Mouse (Mus musculus): ENCODE measurements at regions not wholly inside any gene's neighbourhood (a gene's known extent, or its start where the extent isn't known, plus 50 kb on each side); places are given as distances from the start of the nearest gene placed in this dataset.
"Not testable (repeated sequence)": the region's sequence is repeated elsewhere in the genome, so short reads cannot be mapped to it uniquely, and the experiment has no call there.

- WGBS: 79% methylated on average over 3 of the region's 3 CpGs
- H3K4me3 ChIP-seq (ENCODE audit: extremely low read depth, insufficient read depth, insufficient read length): no peak overlapping the region
- H3K27me3 ChIP-seq (ENCODE audit: control insufficient read depth, insufficient read depth, low read length): no peaks in the 10 kb centered on the region
- TF ChIP-seq POLR2A (IDR thresholded peaks at IDR 0.05; ENCODE audit: low read depth, low read length): no peak
- TF ChIP-seq CTCF (IDR thresholded peaks at IDR 0.05; ENCODE audit: extremely low read depth, insufficient read depth, insufficient read length, insufficient replicate concordance): no peak
- no peak overlapping the region for H3K27ac ChIP-seq (ENCODE audit: insufficient read depth, low read length)
- no peak for DNase-seq (ENCODE audit: low read depth in 1 of 2, low spot score in 2 of 2)
- no peaks in the 10 kb centered on the region for H3K4me1 ChIP-seq (ENCODE audit: control insufficient read depth, insufficient read depth, insufficient read length)
- no peaks in the 10 kb centered on the region for H3K36me3 ChIP-seq (ENCODE audit: control insufficient read depth, insufficient read depth, low read length)
Observed at GRCm38 (mm10) chr2:53619681-53620080, 428.2 kb downstream of the Arl6ip6 start.

GRCm38 (mm10) chr2:53632816-53633474 is 441.4 kb downstream of the Arl6ip6 start:
- H3K4me3 ChIP-seq (ENCODE audit: extremely low read depth, insufficient read depth, insufficient read length); DNase-seq (ENCODE audit: low read depth in 1 of 2, low spot score in 2 of 2); H3K36me3 ChIP-seq (ENCODE audit: control insufficient read depth, insufficient read depth, low read length); H3K4me1 ChIP-seq (ENCODE audit: control insufficient read depth, insufficient read depth, insufficient read length); H3K27me3 ChIP-seq (ENCODE audit: control insufficient read depth, insufficient read depth, low read length); H3K27ac ChIP-seq (ENCODE audit: insufficient read depth, low read length): not testable (repeated sequence)
- 74% methylated on average over 19 of the region's 19 CpGs for WGBS

DNA sequence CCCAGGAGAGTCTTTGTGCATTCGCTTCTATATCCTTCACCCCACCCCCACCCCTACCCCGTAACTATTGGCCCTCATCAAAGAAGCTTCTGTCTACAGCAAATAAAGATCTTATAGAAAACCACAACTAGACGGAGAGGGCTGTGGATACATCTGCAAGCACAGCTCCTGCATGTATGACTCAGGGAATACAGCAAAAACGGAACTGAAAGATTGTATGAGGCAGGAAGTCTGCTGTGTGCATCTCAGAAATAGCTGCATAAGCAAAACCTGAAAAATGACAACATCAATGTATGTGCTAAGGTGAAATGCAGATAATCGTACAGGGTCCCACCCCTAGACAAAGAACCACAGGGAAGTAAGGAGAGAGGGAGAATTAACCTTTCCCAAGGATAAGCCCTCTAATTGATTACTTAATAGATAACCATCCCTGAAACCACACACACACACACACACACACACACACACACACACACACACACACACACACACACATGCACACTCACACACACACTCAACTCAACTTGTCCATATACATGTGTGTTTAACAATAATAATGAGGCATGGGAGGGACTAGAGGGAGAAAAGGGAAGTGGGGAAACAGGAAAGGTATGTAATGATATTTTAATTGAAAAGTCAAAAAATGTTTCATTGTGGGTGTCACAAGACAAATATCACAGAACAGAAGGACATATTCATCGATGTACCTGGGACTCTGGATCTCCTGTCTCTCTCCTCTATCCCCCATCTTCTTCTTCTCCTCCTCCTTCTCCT is 416.6 kb downstream of the Rprm start:
- peak in 1 of 2 experiments; percentile 12 for DNase-seq (ENCODE audit: low read depth in 1 of 2, low spot score in 2 of 2)
- Histone ChIP-seq H3K4me1 (ENCODE audit: control insufficient read depth, insufficient read depth, insufficient read length) (no peaks in the 10 kb centered on the region; the same call in 1 of the 2 replicates), H3K27ac (ENCODE audit: insufficient read depth, low read length) (no peak overlapping the region), H3K36me3 (ENCODE audit: control insufficient read depth, insufficient read depth, low read length) (no peaks in the 10 kb centered on the region), H3K27me3 (ENCODE audit: control insufficient read depth, insufficient read depth, low read length) (no peaks in the 10 kb centered on the region), H3K4me3 (ENCODE audit: extremely low read depth, insufficient read depth, insufficient read length) (no peak overlapping the region)
- TF ChIP-seq POLR2A (IDR thresholded peaks at IDR 0.05; ENCODE audit: low read depth, low read length) (no peak), CTCF (IDR thresholded peaks at IDR 0.05; ENCODE audit: extremely low read depth, insufficient read depth, insufficient read length, insufficient replicate concordance) (no peak)
- 21% methylated on average over 6 of the region's 6 CpGs for WGBS

- Histone ChIP-seq H3K36me3 (ENCODE audit: control insufficient read depth, insufficient read depth, low read length) (no peaks in the 10 kb centered on the region), H3K4me3 (ENCODE audit: extremely low read depth, insufficient read depth, insufficient read length) (no peak overlapping the region), H3K27me3 (ENCODE audit: control insufficient read depth, insufficient read depth, low read length) (no peaks in the 10 kb centered on the region), H3K4me1 (ENCODE audit: control insufficient read depth, insufficient read depth, insufficient read length) (no peaks in the 10 kb centered on the region), H3K27ac (ENCODE audit: insufficient read depth, low read length) (no peak overlapping the region)
- no peak for DNase-seq (ENCODE audit: low read depth in 1 of 2, low spot score in 2 of 2)
- WGBS: 63% methylated on average over 5 of the region's 5 CpGs
- TF ChIP-seq POLR2A (IDR thresholded peaks at IDR 0.05; ENCODE audit: low read depth, low read length) (no peak), CTCF (IDR thresholded peaks at IDR 0.05; ENCODE audit: extremely low read depth, insufficient read depth, insufficient read length, insufficient replicate concordance) (no peak)
Observed at GRCm38 (mm10) chr2:53680350-53681011, 404.9 kb downstream of the Rprm start.

- H3K36me3 ChIP-seq (ENCODE audit: control insufficient read depth, insufficient read depth, low read length): no peaks in the 10 kb centered on the region
- WGBS: 41% methylated on average over 4 of the region's 4 CpGs
- DNase-seq (ENCODE audit: low read depth in 1 of 2, low spot score in 2 of 2): no peak
- H3K4me1 ChIP-seq (ENCODE audit: control insufficient read depth, insufficient read depth, insufficient read length): no peaks in the 10 kb centered on the region
- H3K27ac ChIP-seq (ENCODE audit: insufficient read depth, low read length): no peak overlapping the region
- no peak for TF ChIP-seq CTCF (IDR thresholded peaks at IDR 0.05; ENCODE audit: extremely low read depth, insufficient read depth, insufficient read length, insufficient replicate concordance)
- TF ChIP-seq POLR2A (IDR thresholded peaks at IDR 0.05; ENCODE audit: low read depth, low read length): no peak
- no peak overlapping the region for H3K4me3 ChIP-seq (ENCODE audit: extremely low read depth, insufficient read depth, insufficient read length)
- H3K27me3 ChIP-seq (ENCODE audit: control insufficient read depth, insufficient read depth, low read length): no peaks in the 10 kb centered on the region
Observed at GRCm38 (mm10) chr2:53682599-53682998, 402.8 kb downstream of the Rprm start.

DNA sequence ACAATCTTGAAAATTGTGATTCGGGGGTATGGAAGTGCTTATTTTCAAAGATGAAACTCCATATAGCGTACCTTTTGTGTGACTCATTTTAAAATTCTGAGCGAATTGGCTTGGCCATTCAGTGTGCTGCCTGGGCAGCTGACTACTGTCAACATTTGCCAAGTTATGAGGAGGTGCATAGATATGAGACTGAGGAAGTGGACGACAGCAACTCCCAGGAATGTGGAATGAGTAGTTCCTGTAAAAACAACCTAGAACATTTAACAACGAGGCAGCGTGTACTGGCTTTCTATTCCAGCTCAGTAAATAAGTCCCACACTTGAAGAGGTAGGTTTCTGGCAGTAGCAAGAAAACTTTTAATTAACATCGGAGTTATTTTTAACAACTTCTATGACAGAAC is 398.1 kb downstream of the Rprm start:
- H3K27ac ChIP-seq (ENCODE audit: insufficient read depth, low read length): no peak overlapping the region
- DNase-seq (ENCODE audit: low read depth in 1 of 2, low spot score in 2 of 2): no peak
- no peaks in the 10 kb centered on the region for H3K4me1 ChIP-seq (ENCODE audit: control insufficient read depth, insufficient read depth, insufficient read length)
- no peaks in the 10 kb centered on the region for H3K36me3 ChIP-seq (ENCODE audit: control insufficient read depth, insufficient read depth, low read length)
- H3K4me3 ChIP-seq (ENCODE audit: extremely low read depth, insufficient read depth, insufficient read length): no peak overlapping the region
- H3K27me3 ChIP-seq (ENCODE audit: control insufficient read depth, insufficient read depth, low read length): no peaks in the 10 kb centered on the region
- TF ChIP-seq CTCF (IDR thresholded peaks at IDR 0.05; ENCODE audit: extremely low read depth, insufficient read depth, insufficient read length, insufficient replicate concordance): no peak
- 75% methylated on average over 7 of the region's 7 CpGs for WGBS
